Comparison of ENCODE assay signal across 10 mouse cellular contexts in genomic region chr11:68956697-68957096, GRCm38 (mm10). TPM values are rescaled to one million over a fixed set of nuclear protein-coding genes. Genes with fewer than 3 reads are reported as not detected.
DNase-seq lines count a peak whose midpoint lies in the region; ATAC-seq and TF ChIP-seq lines count a peak whose summit lies in the region.
"Had no signal": no experiment of that assay in that cellular context is flagged by ENCODE, and none has a peak within 500 bp of the region (broad histone marks: within the 10 kb centered on the region; RNA-seq: fewer than 3 reads in every experiment).

No protein-coding gene starts in this region.

- peak; percentile 61 for DNase-seq in heart, adult 8-10 months (ENCODE audit: low spot score)
- DNase-seq in lung, postnatal 14 days: peak; percentile 61
- DNase-seq in spleen, adult 18-20 months: no peak
- DNase-seq in midbrain, postnatal 0 days (ENCODE audit: low spot score): no peak

- no peak for TF ChIP-seq CTCF in midbrain, postnatal 0 days (IDR thresholded peaks at IDR 0.05)

- H3K9me3 ChIP-seq in forebrain, embryonic 12.5 days: no peaks in the 10 kb centered on the region
- no peaks in the 10 kb centered on the region for H3K9me3 ChIP-seq in forebrain, embryonic 15.5 days
- H3K9me3 ChIP-seq in kidney, embryonic 15.5 days (replicated peaks): no peaks in the 10 kb centered on the region
- H3K9me3 ChIP-seq in midbrain, postnatal 0 days (ENCODE audit: low read length): no peaks in the 10 kb centered on the region
- H3K9me3 ChIP-seq: midbrain, embryonic 12.5 days had no signal

- no peak overlapping the region for H3K27ac ChIP-seq in forebrain, embryonic 12.5 days
- H3K27ac ChIP-seq in forebrain, embryonic 15.5 days (replicated peaks): no peak overlapping the region
- peak overlapping the region; percentile 63 for H3K27ac ChIP-seq in kidney, embryonic 15.5 days
- H3K27ac ChIP-seq in midbrain, postnatal 0 days (ENCODE audit: low read depth, low read length): no peak overlapping the region
- H3K27ac ChIP-seq: midbrain, embryonic 12.5 days had no signal

- no peak overlapping the region for H3K4me2 ChIP-seq in forebrain, embryonic 12.5 days
- no peak overlapping the region for H3K4me2 ChIP-seq in forebrain, embryonic 15.5 days (replicated peaks)
- H3K4me2 ChIP-seq in kidney, embryonic 15.5 days: peak overlapping the region; percentile 76
- no peak overlapping the region for H3K4me2 ChIP-seq in midbrain, postnatal 0 days (ENCODE audit: low read depth, low read length, poor library complexity, severe bottlenecking)
- H3K4me2 ChIP-seq: midbrain, embryonic 12.5 days had no signal

- no peak for ATAC-seq in forebrain, embryonic 12.5 days (ENCODE audit: low FRiP score)
- ATAC-seq in forebrain, embryonic 15.5 days (replicated peaks): no peak
- no peak; the same call in 1 of the 2 replicates for ATAC-seq in kidney, embryonic 15.5 days (replicated peaks; ENCODE audit: low FRiP score)
- ATAC-seq in megakaryocyte, adult 5-6 weeks (ENCODE audit: poor library complexity, severe bottlenecking): no peak
- no peak for ATAC-seq in midbrain, postnatal 0 days (ENCODE audit: low FRiP score)

- H3K36me3 ChIP-seq in forebrain, embryonic 12.5 days (replicated peaks): no peaks in the 10 kb centered on the region
- no peaks in the 10 kb centered on the region for H3K36me3 ChIP-seq in forebrain, embryonic 15.5 days
- H3K36me3 ChIP-seq in kidney, embryonic 15.5 days: no peaks in the 10 kb centered on the region
- H3K36me3 ChIP-seq in midbrain, postnatal 0 days (ENCODE audit: insufficient read depth, low read length): no peaks in the 10 kb centered on the region
- H3K36me3 ChIP-seq: midbrain, embryonic 12.5 days had no signal

- H3K27me3 ChIP-seq in forebrain, embryonic 12.5 days: peaks cover 56% of the 10 kb centered on the region
- peaks cover 8% of the 10 kb centered on the region; the same call in 1 of the 2 replicates for H3K27me3 ChIP-seq in forebrain, embryonic 15.5 days
- peaks cover 27% of the 10 kb centered on the region for H3K27me3 ChIP-seq in kidney, embryonic 15.5 days
- peaks cover 14% of the 10 kb centered on the region for H3K27me3 ChIP-seq in midbrain, postnatal 0 days (ENCODE audit: insufficient read depth, low read length)

- peak overlapping the region; percentile 13; the same call in 1 of the 2 replicates for H3K9ac ChIP-seq in forebrain, embryonic 12.5 days
- H3K9ac ChIP-seq in forebrain, embryonic 15.5 days (replicated peaks): no peak overlapping the region
- 0 out of 2 replicates have a peak overlapping the region, but pooled peaks have one; percentile 1 for H3K9ac ChIP-seq in kidney, embryonic 15.5 days
- no peak overlapping the region for H3K9ac ChIP-seq in midbrain, postnatal 0 days (replicated peaks; ENCODE audit: low read length, poor library complexity, severe bottlenecking)
- H3K9ac ChIP-seq: midbrain, embryonic 12.5 days had no signal

- peaks cover 21% of the 10 kb centered on the region for H3K4me1 ChIP-seq in forebrain, embryonic 12.5 days
- peaks cover 17% of the 10 kb centered on the region for H3K4me1 ChIP-seq in forebrain, embryonic 15.5 days
- H3K4me1 ChIP-seq in kidney, embryonic 15.5 days: peaks cover 33% of the 10 kb centered on the region
- peaks cover 5% of the 10 kb centered on the region; the same call in 1 of the 2 replicates for H3K4me1 ChIP-seq in midbrain, postnatal 0 days (ENCODE audit: insufficient read depth, low read length)

- 30% methylated on average over 13 of the region's 13 CpGs for WGBS in forebrain, embryonic 12.5 days
- WGBS in forebrain, embryonic 15.5 days: 34% methylated on average over 13 of the region's 13 CpGs
- WGBS in kidney, embryonic 15.5 days: 28% methylated on average over 13 of the region's 13 CpGs
- 34% methylated on average over 13 of the region's 13 CpGs for WGBS in midbrain, postnatal 0 days

- no peak overlapping the region for H3K4me3 ChIP-seq in forebrain, embryonic 12.5 days (replicated peaks)
- H3K4me3 ChIP-seq in forebrain, embryonic 15.5 days: no peak overlapping the region
- H3K4me3 ChIP-seq in kidney, embryonic 15.5 days (replicated peaks): peak overlapping the region; percentile 44
- H3K4me3 ChIP-seq in midbrain, postnatal 0 days (ENCODE audit: low read depth, low read length): no peak overlapping the region
- H3K4me3 ChIP-seq: midbrain, embryonic 12.5 days had no signal

RNA-seq across cellular contexts. Expression of gene Arhgef15, which starts 0.6 kb away (rescaled TPM):
- polyA plus RNA-seq in forebrain, embryonic 12.5 days (2016; fragmentation: Nextera tagmentation; extraction: Ambion mirVana): 5.6 and 6.4 TPM in 2 replicates
- 7.0 and 8.2 TPM in 2 replicates for polyA plus RNA-seq in forebrain, embryonic 15.5 days (2015; fragmentation: Nextera tagmentation; extraction: Ambion mirVana)
- 10 to 100 TPM; 26.6 to 30.9 (median 30.1) TPM for total RNA-seq in heart, adult 8-10 months (2022)
- 15.8 and 19.6 TPM in 2 replicates for polyA plus RNA-seq in kidney, embryonic 15.5 days (2015; fragmentation: Nextera tagmentation; extraction: Ambion mirVana)
- total RNA-seq in megakaryocyte, adult 5-6 weeks (2015): not detected in 2 replicates
- 0.07 TPM in 1 of 2 replicates, not detected in the other for total RNA-seq in megakaryocyte, adult 5-6 weeks (2017)
- total RNA-seq in midbrain, postnatal 0 days (2014; rRNA removed): 23.3 and 50.8 TPM in 2 replicates
- 27.6 and 34.3 TPM in 2 replicates for polyA plus RNA-seq in midbrain, postnatal 0 days (2015; fragmentation: Nextera tagmentation; extraction: Ambion mirVana)

RNA-seq across cellular contexts. Expression of gene Slc25a35, which starts 11.2 kb away (rescaled TPM):
- polyA plus RNA-seq in forebrain, embryonic 12.5 days (2016; fragmentation: Nextera tagmentation; extraction: Ambion mirVana): 2.1 and 2.6 TPM in 2 replicates
- 1.5 and 1.7 TPM in 2 replicates for polyA plus RNA-seq in forebrain, embryonic 15.5 days (2015; fragmentation: Nextera tagmentation; extraction: Ambion mirVana)
- 1 to 10 TPM; 3.4 to 8.3 (median 6.3) TPM for total RNA-seq in heart, adult 8-10 months (2022)
- 4.8 and 5.0 TPM in 2 replicates for polyA plus RNA-seq in kidney, embryonic 15.5 days (2015; fragmentation: Nextera tagmentation; extraction: Ambion mirVana)
- total RNA-seq in megakaryocyte, adult 5-6 weeks (2015): 6.6 and 7.9 TPM in 2 replicates
- 1.8 and 2.4 TPM in 2 replicates for total RNA-seq in megakaryocyte, adult 5-6 weeks (2017)
- total RNA-seq in midbrain, postnatal 0 days (2014; rRNA removed): 0.93 and 1.4 TPM in 2 replicates
- polyA plus RNA-seq in midbrain, postnatal 0 days (2015; fragmentation: Nextera tagmentation; extraction: Ambion mirVana): 1.5 and 2.0 TPM in 2 replicates

RNA-seq across cellular contexts. Expression of gene Rangrf, which starts 18.3 kb away (rescaled TPM):
- 54.1 and 57.8 TPM in 2 replicates for polyA plus RNA-seq in forebrain, embryonic 12.5 days (2016; fragmentation: Nextera tagmentation; extraction: Ambion mirVana)
- polyA plus RNA-seq in forebrain, embryonic 15.5 days (2015; fragmentation: Nextera tagmentation; extraction: Ambion mirVana): 37.0 and 39.3 TPM in 2 replicates
- total RNA-seq in heart, adult 8-10 months (2022): 10 to 100 TPM; 81.3 to 98.3 (median 89.4) TPM
- polyA plus RNA-seq in kidney, embryonic 15.5 days (2015; fragmentation: Nextera tagmentation; extraction: Ambion mirVana): 63.4 and 67.7 TPM in 2 replicates
- 10.2 and 13.1 TPM in 2 replicates for total RNA-seq in megakaryocyte, adult 5-6 weeks (2015)
- total RNA-seq in megakaryocyte, adult 5-6 weeks (2017): 4.7 and 6.8 TPM in 2 replicates
- 12.0 and 25.0 TPM in 2 replicates for total RNA-seq in midbrain, postnatal 0 days (2014; rRNA removed)
- polyA plus RNA-seq in midbrain, postnatal 0 days (2015; fragmentation: Nextera tagmentation; extraction: Ambion mirVana): 18.9 and 20.2 TPM in 2 replicates

RNA-seq across cellular contexts. Expression of gene Odf4, which starts 29.8 kb away (rescaled TPM):
- 0.18 and 0.54 TPM in 2 replicates for polyA plus RNA-seq in forebrain, embryonic 12.5 days (2016; fragmentation: Nextera tagmentation; extraction: Ambion mirVana)
- 0.31 and 0.32 TPM in 2 replicates for polyA plus RNA-seq in forebrain, embryonic 15.5 days (2015; fragmentation: Nextera tagmentation; extraction: Ambion mirVana)
- total RNA-seq in heart, adult 8-10 months (2022): under 1 TPM in 1 of 4 experiments, not detected in 3; 0.44 TPM
- polyA plus RNA-seq in kidney, embryonic 15.5 days (2015; fragmentation: Nextera tagmentation; extraction: Ambion mirVana): not detected in 2 replicates
- total RNA-seq in megakaryocyte, adult 5-6 weeks (2015): not detected in 2 replicates
- not detected in 2 replicates for total RNA-seq in megakaryocyte, adult 5-6 weeks (2017)
- 1.5 and 4.3 TPM in 2 replicates for total RNA-seq in midbrain, postnatal 0 days (2014; rRNA removed)
- 0.52 and 2.2 TPM in 2 replicates for polyA plus RNA-seq in midbrain, postnatal 0 days (2015; fragmentation: Nextera tagmentation; extraction: Ambion mirVana)
- total RNA-seq: common myeloid progenitor, adult 5-6 weeks had no signal

RNA-seq across cellular contexts. Expression of gene Pfas, which starts 51.6 kb away (rescaled TPM):
- polyA plus RNA-seq in forebrain, embryonic 12.5 days (2016; fragmentation: Nextera tagmentation; extraction: Ambion mirVana): 35.4 and 40.4 TPM in 2 replicates
- polyA plus RNA-seq in forebrain, embryonic 15.5 days (2015; fragmentation: Nextera tagmentation; extraction: Ambion mirVana): 22.5 and 26.3 TPM in 2 replicates
- total RNA-seq in heart, adult 8-10 months (2022): 1 to 10 TPM; 4.5 to 8.2 (median 5.3) TPM
- polyA plus RNA-seq in kidney, embryonic 15.5 days (2015; fragmentation: Nextera tagmentation; extraction: Ambion mirVana): 43.9 and 45.9 TPM in 2 replicates
- total RNA-seq in megakaryocyte, adult 5-6 weeks (2015): 7.3 and 10.3 TPM in 2 replicates
- 7.4 and 10.4 TPM in 2 replicates for total RNA-seq in megakaryocyte, adult 5-6 weeks (2017)
- 28.3 and 28.7 TPM in 2 replicates for total RNA-seq in midbrain, postnatal 0 days (2014; rRNA removed)
- 13.9 and 14.1 TPM in 2 replicates for polyA plus RNA-seq in midbrain, postnatal 0 days (2015; fragmentation: Nextera tagmentation; extraction: Ambion mirVana)

Comparison
In these comparisons a context has a peak if more than half of its experiments do, and no peak if none do; other contexts are left out.
1. H3K9ac ChIP-seq: peak in forebrain, embryonic 12.5 days (single experiment) and kidney, embryonic 15.5 days (single experiment); none in forebrain, embryonic 15.5 days (single experiment) and midbrain, postnatal 0 days (single experiment).
2. DNase-seq: peak in heart, adult 8-10 months (single experiment) and lung, postnatal 14 days (single experiment); none in spleen, adult 18-20 months (0 of 2) and midbrain, postnatal 0 days (single experiment).